Mouse (Mus musculus): Measurements from ENCODE around the gene Gse1. TPM values are rescaled to one million over a fixed set of nuclear protein-coding genes. Genes with fewer than 3 reads are reported as not detected.
"Not testable (repeated sequence)": the region's sequence is repeated elsewhere in the genome, so short reads cannot be mapped to it uniquely, and the experiment has no call there.

The Gse1 gene
- polyA plus RNA-seq, 1 experiment from 2014 or later, result 8.7 TPM

DNA sequence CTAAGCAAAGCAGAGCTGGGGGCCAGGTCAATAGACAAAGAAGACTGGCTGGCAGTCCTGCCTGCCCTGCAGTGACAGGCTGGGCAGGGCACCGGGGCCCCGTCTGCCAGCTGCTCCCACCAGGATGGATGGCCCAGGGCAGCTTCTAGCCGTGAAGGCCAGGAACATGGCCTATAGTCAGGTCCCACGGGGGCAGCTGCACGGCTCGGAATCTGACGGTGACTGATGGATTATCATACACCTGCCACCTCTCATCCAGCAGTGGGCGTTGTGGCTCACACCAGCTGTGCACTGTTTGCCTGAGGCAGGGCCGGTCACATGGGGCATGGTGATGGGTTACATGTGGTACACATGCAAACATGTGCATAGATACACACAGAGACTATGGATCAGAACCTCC is 127.8 kb downstream of the Gse1 start:
- Histone ChIP-seq H3K27ac (replicated peaks) (no peak overlapping the region), H3K9ac (no peak overlapping the region), H3K4me2 (no peak overlapping the region), H3K4me1 (replicated peaks) (peaks cover 37% of the 10 kb centered on the region), H3K27me3 (peaks cover 29% of the 10 kb centered on the region), H3K36me3 (replicated peaks) (no peaks in the 10 kb centered on the region), H3K9me3 (replicated peaks) (no peaks in the 10 kb centered on the region), H3K4me3 (replicated peaks) (no peak overlapping the region)
- WGBS (ENCODE audit: insufficient replicate concordance), result 57% methylated on average over 9 of the region's 9 CpGs
- ATAC-seq (ENCODE audit: insufficient read depth), result no peak

DNA sequence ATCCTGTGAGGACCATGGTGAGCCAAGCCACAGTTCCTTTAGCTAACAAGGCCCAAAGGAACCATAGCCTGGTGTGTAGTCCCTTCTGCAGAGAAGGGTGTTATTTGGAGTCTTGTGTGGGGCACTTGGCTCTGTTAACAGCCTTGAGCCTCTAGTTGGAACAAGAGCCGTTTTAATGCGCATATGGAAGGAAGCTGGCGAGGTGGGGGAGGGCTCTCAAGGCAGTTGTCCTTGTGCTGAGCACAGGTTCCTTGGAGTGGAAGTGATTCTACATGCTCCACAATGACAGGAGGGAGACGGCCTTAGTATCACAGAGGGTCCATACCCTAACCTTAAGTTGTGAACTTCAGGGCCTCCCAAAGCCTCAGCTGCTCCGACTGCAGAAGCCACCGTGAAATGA is 129.2 kb downstream of the Gse1 start:
- WGBS (ENCODE audit: insufficient replicate concordance), result 73% methylated on average over 6 of the region's 6 CpGs
- Histone ChIP-seq H3K36me3 (replicated peaks) (no peaks in the 10 kb centered on the region), H3K9ac (no peak overlapping the region), H3K27me3 (peaks cover 16% of the 10 kb centered on the region; the same call in 1 of the 2 replicates), H3K4me1 (replicated peaks) (peaks cover 23% of the 10 kb centered on the region), H3K27ac (replicated peaks) (no peak overlapping the region), H3K4me2 (no peak overlapping the region), H3K4me3 (replicated peaks) (no peak overlapping the region), H3K9me3 (replicated peaks) (no peaks in the 10 kb centered on the region)
- ATAC-seq (ENCODE audit: insufficient read depth), result no peak

DNA sequence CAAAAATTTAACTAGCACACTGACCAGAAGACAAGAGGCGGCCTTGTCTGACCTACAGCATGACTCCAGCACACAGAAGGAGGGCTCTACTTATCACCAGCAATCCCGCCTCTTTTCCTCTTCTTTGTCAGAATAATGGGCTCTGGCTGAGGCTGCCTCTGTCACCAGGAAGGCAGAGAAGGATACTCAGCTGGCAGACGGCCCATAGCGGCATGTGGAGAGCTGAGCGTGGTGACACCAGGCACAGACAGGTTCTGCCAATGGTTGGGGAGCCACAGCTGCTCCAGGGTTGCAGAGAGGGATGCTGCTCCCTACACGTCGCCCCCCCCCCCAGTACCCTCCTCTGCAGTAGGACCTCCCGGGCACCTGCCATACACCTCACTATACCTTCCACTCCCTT is 133.0 kb downstream of the Gse1 start:
- 76% methylated on average over 8 of the region's 8 CpGs for WGBS (ENCODE audit: insufficient replicate concordance)
- Histone ChIP-seq H3K4me3 (replicated peaks) (no peak overlapping the region), H3K9me3 (replicated peaks) (no peaks in the 10 kb centered on the region), H3K27ac (replicated peaks) (no peak overlapping the region), H3K4me2 (no peak overlapping the region), H3K36me3 (replicated peaks) (no peaks in the 10 kb centered on the region), H3K9ac (no peak overlapping the region), H3K27me3 (no peaks in the 10 kb centered on the region), H3K4me1 (replicated peaks) (peaks cover 37% of the 10 kb centered on the region)
- no peak for ATAC-seq (ENCODE audit: insufficient read depth)

DNA sequence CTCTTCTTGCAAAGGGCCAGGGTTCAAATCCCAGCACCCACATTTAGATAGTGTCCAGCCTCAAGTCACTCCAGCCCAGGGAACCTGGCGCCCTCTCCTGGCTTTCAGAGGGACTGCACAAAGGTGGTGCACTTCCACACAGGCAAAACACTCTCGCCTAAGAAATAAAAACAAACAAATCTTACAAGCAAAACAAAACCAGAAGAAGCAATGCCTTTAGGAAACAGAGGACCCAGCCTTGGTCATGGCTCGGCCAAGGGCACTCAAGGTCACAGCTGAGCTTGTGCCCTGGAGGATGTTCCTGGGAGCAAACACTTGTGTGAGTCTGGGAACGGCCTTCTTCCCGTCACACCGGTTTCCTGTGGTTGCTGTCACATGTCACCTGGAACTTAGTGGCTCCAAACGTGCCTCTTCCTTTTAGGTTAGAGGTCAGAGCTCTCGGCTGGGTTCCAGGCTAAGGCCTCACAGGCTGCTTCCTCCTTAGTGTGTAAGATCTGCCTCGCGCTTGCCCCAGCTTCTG is 135.4 kb downstream of the Gse1 start:
- peak overlapping the region; percentile 76 for H3K27ac ChIP-seq (replicated peaks)
- 0 out of 2 replicates have a peak overlapping the region, but pooled peaks have one; percentile 1 for H3K4me2 ChIP-seq
- H3K27me3 ChIP-seq, result no peaks in the 10 kb centered on the region
- H3K4me1 ChIP-seq (replicated peaks), result peaks cover 60% of the 10 kb centered on the region
- H3K4me3 ChIP-seq (replicated peaks), result no peak overlapping the region
- ATAC-seq (ENCODE audit: insufficient read depth), result no peak
- 32% methylated on average over 10 of the region's 10 CpGs for WGBS (ENCODE audit: insufficient replicate concordance)
- H3K9me3 ChIP-seq (replicated peaks), result no peaks in the 10 kb centered on the region
- H3K36me3 ChIP-seq (replicated peaks), result no peaks in the 10 kb centered on the region
- no peak overlapping the region for H3K9ac ChIP-seq

DNA sequence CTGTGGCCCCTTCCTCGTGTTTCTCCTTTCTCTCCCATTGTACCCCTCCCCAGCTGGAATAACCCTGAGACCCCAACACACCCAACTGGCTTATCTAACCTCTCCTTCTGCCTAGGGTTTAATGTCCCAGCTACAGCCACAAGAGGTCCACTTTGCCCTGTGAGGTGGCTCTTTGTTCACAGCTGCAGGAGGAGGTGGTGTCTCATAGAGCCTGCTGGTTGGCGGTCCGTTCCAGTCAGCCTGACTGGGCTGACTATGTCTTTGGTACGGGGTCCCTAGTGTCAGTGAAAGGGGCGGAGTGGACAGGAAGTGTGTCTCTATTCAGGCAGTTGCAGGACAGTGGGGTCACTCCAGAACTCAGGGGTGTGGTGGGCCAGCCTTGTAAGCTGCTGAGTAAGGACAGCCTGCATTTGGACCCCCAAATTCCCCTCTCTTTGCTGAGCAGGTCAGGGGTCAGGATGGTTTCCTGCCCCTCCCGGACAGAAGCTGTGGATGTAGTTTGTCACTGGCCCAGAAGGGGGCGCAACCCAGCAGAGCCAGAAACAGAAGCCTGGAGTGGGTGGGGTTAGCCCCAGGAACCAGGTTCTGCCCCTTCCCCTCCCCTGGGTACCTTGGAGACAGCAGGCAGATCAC is 136.0 kb downstream of the Gse1 start:
- 7% methylated on average over 7 of the region's 7 CpGs for WGBS (ENCODE audit: insufficient replicate concordance)
- Histone ChIP-seq H3K4me3 (replicated peaks) (no peak overlapping the region), H3K27me3 (no peaks in the 10 kb centered on the region), H3K36me3 (replicated peaks) (no peaks in the 10 kb centered on the region), H3K9me3 (replicated peaks) (no peaks in the 10 kb centered on the region), H3K9ac (0 out of 2 replicates have a peak overlapping the region, but pooled peaks have one; percentile 10), H3K27ac (replicated peaks) (peak overlapping the region; percentile 76), H3K4me1 (replicated peaks) (peaks cover 66% of the 10 kb centered on the region), H3K4me2 (0 out of 2 replicates have a peak overlapping the region, but pooled peaks have one; percentile 1)
- ATAC-seq (ENCODE audit: insufficient read depth), result no peak

DNA sequence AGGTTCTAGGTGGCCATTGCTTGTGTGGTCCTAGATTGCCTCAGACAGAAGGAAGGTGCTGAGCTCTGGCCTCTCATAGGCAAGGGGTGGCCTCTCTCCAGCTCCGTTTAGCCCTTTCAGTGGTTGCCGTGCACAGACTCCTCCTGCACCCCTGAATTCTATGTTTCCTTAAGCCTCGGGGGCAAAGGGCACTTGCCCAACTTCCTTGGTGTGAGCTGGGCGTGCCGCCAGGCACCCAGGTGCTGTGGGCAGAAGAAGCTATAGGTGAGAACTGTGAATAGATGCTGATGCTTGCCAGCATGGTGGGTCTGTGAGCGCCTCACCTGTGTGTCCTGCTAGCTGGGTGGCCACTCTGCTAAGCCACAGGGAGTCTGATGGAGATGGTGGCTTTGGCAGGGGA is 138.6 kb downstream of the Gse1 start:
- Histone ChIP-seq H3K9me3 (replicated peaks) (no peaks in the 10 kb centered on the region), H3K27me3 (no peaks in the 10 kb centered on the region), H3K4me3 (replicated peaks) (no peak overlapping the region), H3K4me2 (no peak overlapping the region), H3K9ac (peak overlapping the region; percentile 1; the same call in 1 of the 2 replicates), H3K27ac (replicated peaks) (peak overlapping the region; percentile 98), H3K36me3 (replicated peaks) (no peaks in the 10 kb centered on the region), H3K4me1 (replicated peaks) (peaks cover 91% of the 10 kb centered on the region)
- WGBS (ENCODE audit: insufficient replicate concordance), result 76% methylated on average over 6 of the region's 6 CpGs
- no peak for ATAC-seq (ENCODE audit: insufficient read depth)

DNA sequence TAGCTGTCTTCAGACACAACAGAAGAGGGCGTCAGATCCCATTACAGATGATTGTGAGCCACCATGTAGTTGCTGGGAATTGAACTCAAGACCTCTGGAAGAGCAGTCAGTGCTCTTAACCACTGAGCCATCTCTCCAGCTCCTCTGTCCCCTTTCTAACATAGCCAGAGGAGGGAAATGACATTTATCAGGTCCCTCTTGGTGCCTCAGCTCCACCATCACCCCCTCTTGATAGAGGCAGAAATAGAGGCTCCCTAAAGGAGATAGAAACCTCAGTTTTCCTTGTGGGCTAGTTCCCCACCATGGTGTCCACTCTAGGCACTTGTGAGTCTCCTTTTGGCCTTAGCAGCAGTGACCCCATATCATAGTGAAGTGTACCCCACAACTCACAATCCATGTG is 139.9 kb downstream of the Gse1 start:
- WGBS (ENCODE audit: insufficient replicate concordance), result 71% methylated on average over 1 of the region's 1 CpGs
- ATAC-seq (ENCODE audit: insufficient read depth); H3K27me3 ChIP-seq; H3K4me3 ChIP-seq (replicated peaks); H3K9me3 ChIP-seq (replicated peaks); H3K36me3 ChIP-seq (replicated peaks): not testable (repeated sequence)
- H3K9ac ChIP-seq, result peak overlapping the region; percentile 77; the same call in 1 of the 2 replicates
- H3K4me1 ChIP-seq (replicated peaks), result peaks cover 98% of the 10 kb centered on the region
- peak overlapping the region; percentile 89 for H3K4me2 ChIP-seq
- peak overlapping the region; percentile 98 for H3K27ac ChIP-seq (replicated peaks)

DNA sequence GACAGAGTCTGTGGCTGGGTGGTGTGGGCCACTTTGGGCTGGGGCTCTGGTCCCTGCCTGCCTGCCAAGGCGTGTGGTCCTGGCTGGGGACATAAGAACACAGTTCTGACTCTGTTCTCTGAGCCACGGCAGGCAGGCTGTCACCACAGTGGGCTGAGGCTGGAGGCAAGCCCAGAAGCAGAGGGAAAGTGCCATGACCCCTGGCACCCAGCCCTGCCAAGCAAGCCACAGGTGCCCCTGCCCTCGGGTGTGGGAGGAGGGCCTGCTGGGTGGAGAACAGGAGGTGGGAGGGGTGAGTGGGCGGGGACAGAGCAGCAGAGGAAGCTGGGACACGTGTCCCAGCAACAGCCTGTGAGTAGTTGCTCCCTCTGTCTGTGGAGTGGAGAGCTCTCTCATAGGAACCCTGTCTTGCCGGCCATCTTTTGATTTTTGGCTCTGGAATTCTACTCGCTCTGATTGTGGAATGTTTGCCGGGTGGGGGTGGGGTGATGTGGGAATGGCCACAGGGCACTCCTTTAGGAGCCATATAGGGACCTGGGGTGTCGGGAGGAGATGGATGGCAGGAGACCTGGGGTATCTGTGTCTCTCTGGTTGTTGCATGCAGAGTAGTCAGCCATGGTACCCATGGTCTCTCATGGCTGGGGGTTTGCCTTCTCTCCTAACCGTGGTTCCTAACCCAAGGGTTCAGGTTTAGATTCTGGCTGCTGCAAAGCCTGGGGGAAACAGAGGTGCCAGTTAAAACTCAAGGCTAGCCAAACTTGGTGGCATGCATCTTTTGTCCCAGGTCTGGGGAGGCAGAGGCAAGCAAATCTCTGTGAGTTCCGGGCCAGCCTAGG is 140.8 kb downstream of the Gse1 start:
- 8% methylated on average over 11 of the region's 11 CpGs for WGBS (ENCODE audit: insufficient replicate concordance)
- H3K4me2 ChIP-seq, result peak overlapping the region; percentile 89
- peak; percentile 53 for ATAC-seq (ENCODE audit: insufficient read depth)
- H3K36me3 ChIP-seq (replicated peaks), result no peaks in the 10 kb centered on the region
- no peaks in the 10 kb centered on the region for H3K27me3 ChIP-seq
- H3K9ac ChIP-seq, result peak overlapping the region; percentile 77
- peak overlapping the region; percentile 98 for H3K27ac ChIP-seq (replicated peaks)
- H3K4me1 ChIP-seq (replicated peaks), result peaks cover 98% of the 10 kb centered on the region
- H3K4me3 ChIP-seq (replicated peaks), result peak overlapping the region; percentile 61
- no peaks in the 10 kb centered on the region for H3K9me3 ChIP-seq (replicated peaks)

DNA sequence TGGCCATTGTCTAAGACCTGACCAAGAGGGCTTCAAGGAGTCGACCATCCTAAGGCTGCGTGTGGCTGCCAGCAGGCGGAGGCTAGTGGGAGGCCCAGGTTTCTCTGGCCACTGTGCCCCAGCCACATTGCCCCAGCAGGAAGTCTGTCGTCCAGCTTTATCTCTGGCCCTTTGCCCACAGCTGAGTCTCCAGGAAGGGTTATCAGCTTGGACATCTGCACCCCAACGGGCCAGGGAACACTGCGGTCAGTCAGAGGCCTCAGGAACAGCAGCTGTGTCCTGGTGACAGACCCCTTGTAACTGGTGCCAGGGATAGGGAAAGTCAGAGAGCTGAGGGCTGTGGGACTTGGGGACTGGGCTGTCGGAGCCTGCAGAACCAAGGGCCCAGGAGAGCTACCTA is 141.7 kb downstream of the Gse1 start:
- Histone ChIP-seq H3K9me3 (replicated peaks) (no peaks in the 10 kb centered on the region), H3K9ac (peak overlapping the region; percentile 77), H3K4me2 (peak overlapping the region; percentile 89), H3K4me1 (replicated peaks) (peaks cover 98% of the 10 kb centered on the region), H3K27ac (replicated peaks) (peak overlapping the region; percentile 98), H3K27me3 (no peaks in the 10 kb centered on the region), H3K36me3 (replicated peaks) (no peaks in the 10 kb centered on the region), H3K4me3 (replicated peaks) (peak overlapping the region; percentile 61)
- peak; percentile 4 for ATAC-seq (ENCODE audit: insufficient read depth)
- 6% methylated on average over 7 of the region's 7 CpGs for WGBS (ENCODE audit: insufficient replicate concordance)

DNA sequence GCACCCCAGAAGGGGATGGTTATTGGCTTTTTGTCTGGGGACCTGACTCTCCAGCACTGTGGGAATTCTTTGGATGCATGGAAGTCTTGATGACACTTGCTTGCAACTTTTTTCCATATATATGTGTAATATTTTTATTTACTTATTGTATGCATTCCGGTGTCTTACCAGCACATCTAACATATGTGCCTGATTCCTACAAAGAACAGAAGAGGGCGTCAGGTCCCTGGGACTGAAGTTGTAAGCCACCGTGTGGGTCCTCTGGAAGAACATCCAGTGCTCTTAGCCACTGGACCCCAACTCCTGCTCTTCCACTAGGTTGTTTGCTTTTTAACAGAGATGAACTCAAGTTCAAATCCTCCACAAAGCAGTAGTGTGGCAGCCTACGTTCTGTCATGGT is 142.2 kb downstream of the Gse1 start:
- peak overlapping the region; percentile 61 for H3K4me3 ChIP-seq (replicated peaks)
- no peaks in the 10 kb centered on the region for H3K36me3 ChIP-seq (replicated peaks)
- H3K9me3 ChIP-seq (replicated peaks), result no peaks in the 10 kb centered on the region
- 18% methylated on average over 4 of the region's 4 CpGs for WGBS (ENCODE audit: insufficient replicate concordance)
- no peak for ATAC-seq (ENCODE audit: insufficient read depth)
- H3K9ac ChIP-seq, result peak overlapping the region; percentile 77
- peaks cover 98% of the 10 kb centered on the region for H3K4me1 ChIP-seq (replicated peaks)
- H3K4me2 ChIP-seq, result peak overlapping the region; percentile 89
- no peaks in the 10 kb centered on the region for H3K27me3 ChIP-seq
- peak overlapping the region; percentile 98 for H3K27ac ChIP-seq (replicated peaks)

DNA sequence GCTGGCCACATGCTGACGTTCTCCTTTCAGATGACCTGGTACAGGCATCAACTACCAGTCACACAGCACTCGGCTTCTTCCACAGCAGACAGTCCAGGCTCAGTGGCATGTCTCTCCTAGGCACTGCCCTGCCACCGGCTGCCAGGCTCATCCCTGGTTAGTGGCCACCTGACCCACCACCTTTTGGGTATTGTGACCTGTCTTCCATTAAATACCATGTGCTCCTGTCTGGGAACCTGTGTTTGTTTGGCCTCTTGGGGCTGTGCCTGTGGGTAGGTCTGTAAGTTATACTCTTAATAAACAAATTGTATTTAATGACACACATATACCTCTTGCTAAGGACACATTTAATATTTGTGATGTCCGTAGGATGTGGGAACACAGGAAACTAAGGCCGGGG is 142.9 kb downstream of the Gse1 start:
- H3K4me2 ChIP-seq, result peak overlapping the region; percentile 89
- H3K4me1 ChIP-seq (replicated peaks), result peaks cover 98% of the 10 kb centered on the region
- no peaks in the 10 kb centered on the region for H3K9me3 ChIP-seq (replicated peaks)
- peak overlapping the region; percentile 98 for H3K27ac ChIP-seq (replicated peaks)
- no peaks in the 10 kb centered on the region for H3K36me3 ChIP-seq (replicated peaks)
- H3K27me3 ChIP-seq, result no peaks in the 10 kb centered on the region
- peak overlapping the region; percentile 77 for H3K9ac ChIP-seq
- 21% methylated on average over 5 of the region's 5 CpGs for WGBS (ENCODE audit: insufficient replicate concordance)
- ATAC-seq (ENCODE audit: insufficient read depth), result no peak
- H3K4me3 ChIP-seq (replicated peaks), result 0 out of 2 replicates have a peak overlapping the region, but pooled peaks have one; percentile 7
